Mouse (Mus musculus): Measurements from ENCODE around the gene Vmn1r130. TPM values are rescaled to one million over a fixed set of nuclear protein-coding genes. Genes with fewer than 3 reads are reported as not detected.
"Not testable (repeated sequence)": the region's sequence is repeated elsewhere in the genome, so short reads cannot be mapped to it uniquely, and the experiment has no call there.

The Vmn1r130 gene
- not detected in 2 replicates for polyA plus RNA-seq (2015; fragmentation: Nextera tagmentation; extraction: Ambion mirVana)

GRCm38 (mm10) chr7:21511480-21511879 lies at the start of gene Vmn1r130:
Gene Vmn1r130, plus strand, starts transcription at chr7:21511780.
- not testable (repeated sequence) for H3K27me3 ChIP-seq (replicated peaks); H3K4me2 ChIP-seq; H3K27ac ChIP-seq (replicated peaks); H3K4me3 ChIP-seq (replicated peaks); H3K4me1 ChIP-seq; ATAC-seq (ENCODE audit: low FRiP score); H3K36me3 ChIP-seq; H3K9ac ChIP-seq (replicated peaks); H3K9me3 ChIP-seq (replicated peaks)
- no CpG with 5 or more reads among the region's 3 CpGs for WGBS

GRCm38 (mm10) chr7:21545990-21546389 lies 34.4 kb downstream of the Vmn1r130 start, which contains the start of gene Vmn1r131:
Gene Vmn1r131, minus strand, starts transcription at chr7:21546090.
- not testable (repeated sequence) for H3K27ac ChIP-seq (replicated peaks); ATAC-seq (ENCODE audit: low FRiP score)
- WGBS = no CpG with 5 or more reads among the region's 2 CpGs

More at GRCm38 (mm10) chr7:21545990-21546389, 34.4 kb downstream of the Vmn1r130 start, which contains the start of gene Vmn1r131:
- not testable (repeated sequence) for H3K4me1 ChIP-seq; H3K36me3 ChIP-seq; H3K4me3 ChIP-seq (replicated peaks); H3K9ac ChIP-seq (replicated peaks); H3K27me3 ChIP-seq (replicated peaks); H3K9me3 ChIP-seq (replicated peaks); H3K4me2 ChIP-seq

Other genes starting within 250 kb of the Vmn1r130 start
- gene Vmn1r125, start 239.6 kb upstream of the Vmn1r130 start, polyA plus RNA-seq (2015; fragmentation: Nextera tagmentation; extraction: Ambion mirVana) = not detected in 2 replicates
- gene Vmn1r126, start 210.3 kb upstream of the Vmn1r130 start, polyA plus RNA-seq (2015; fragmentation: Nextera tagmentation; extraction: Ambion mirVana) = not detected in 2 replicates
- not detected in 2 replicates for gene Vmn1r127, start 191.9 kb upstream of the Vmn1r130 start, polyA plus RNA-seq (2015; fragmentation: Nextera tagmentation; extraction: Ambion mirVana)
- gene Vmn1r128, start 162.4 kb upstream of the Vmn1r130 start, polyA plus RNA-seq (2015; fragmentation: Nextera tagmentation; extraction: Ambion mirVana) = not detected in 2 replicates
- not detected in 2 replicates for gene Vmn1r129, start 150.5 kb upstream of the Vmn1r130 start, polyA plus RNA-seq (2015; fragmentation: Nextera tagmentation; extraction: Ambion mirVana)
- gene Gm6882, start 79.0 kb upstream of the Vmn1r130 start, polyA plus RNA-seq (2015; fragmentation: Nextera tagmentation; extraction: Ambion mirVana) = not detected in 2 replicates
- gene Vmn1r131, start 34.3 kb downstream of the Vmn1r130 start, polyA plus RNA-seq (2015; fragmentation: Nextera tagmentation; extraction: Ambion mirVana) = not detected in 2 replicates
- gene Vmn1r132, start 102.3 kb downstream of the Vmn1r130 start, polyA plus RNA-seq (2015; fragmentation: Nextera tagmentation; extraction: Ambion mirVana) = not detected in 2 replicates
- not detected in 2 replicates for gene Gm4175, start 249.7 kb downstream of the Vmn1r130 start, polyA plus RNA-seq (2015; fragmentation: Nextera tagmentation; extraction: Ambion mirVana)

Measured in neural tube, embryonic 15.5 days (tissue).